Mouse (Mus musculus): ENCODE results near the gene Pex16.

GRCm38 (mm10) chr2:92401091-92401561 is 26.6 kb downstream of the Pex16 start, which contains the start of gene Mapk8ip1:
- TF ChIP-seq CTCF (IDR thresholded peaks at IDR 0.05; ENCODE audit: insufficient read depth, low read length) (no peak), POLR2A (IDR thresholded peaks at IDR 0.05; ENCODE audit: borderline replicate concordance, extremely low read depth, low read depth, low read length) (no peak)
